Mouse (Mus musculus): ENCODE data around the gene Olfr887.

Olfr887 gene

GRCm38 (mm10) chr9:38083772-38084171, at the start of gene Olfr887:
TSS of gene Olfr887 (plus strand) at chr9:38084072.
- DNase-seq (ENCODE audit: low spot score in 2 of 2), result no peak

- no peak for DNase-seq (ENCODE audit: low spot score in 2 of 2)
Measured at GRCm38 (mm10) chr9:38046255-38046654, 37.6 kb upstream of the Olfr887 start, which contains the start of gene Olfr884. TSS of gene Olfr884 (plus strand) at chr9:38046555.

- no peak for DNase-seq (ENCODE audit: low spot score in 2 of 2)
Measured at GRCm38 (mm10) chr9:38061022-38061421, 22.9 kb upstream of the Olfr887 start, which contains the start of gene Olfr885. TSS of gene Olfr885 (plus strand) at chr9:38061322.

DNA sequence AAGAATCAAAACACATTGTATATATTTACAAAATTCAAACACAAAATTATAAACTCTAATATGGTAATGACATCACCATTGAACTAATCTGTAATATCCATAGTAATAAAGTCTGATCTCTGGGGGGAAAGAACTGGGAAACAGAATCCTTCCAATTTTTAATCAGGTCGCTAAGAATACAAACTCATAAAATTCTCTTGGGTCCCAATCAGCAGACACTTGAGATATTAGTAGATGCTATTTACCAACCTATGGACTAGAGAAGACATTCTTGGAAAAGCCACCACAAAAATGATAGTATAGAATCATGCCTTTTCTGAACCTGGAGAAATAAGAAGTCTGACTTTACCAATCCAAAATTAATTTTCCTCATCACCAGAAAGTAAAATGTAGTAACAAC, 24.0 kb downstream of the Olfr887 start, which contains the start of gene Olfr888:
Olfr888 (plus strand) TSS at position 301 of the 400 bp plus-strand sequence.
- no peak for DNase-seq (ENCODE audit: low spot score in 2 of 2)

- no peak for DNase-seq (ENCODE audit: low spot score in 2 of 2)
Measured at GRCm38 (mm10) chr9:38114898-38115297, 31.0 kb downstream of the Olfr887 start, which contains the start of gene Olfr889. TSS of gene Olfr889 (plus strand) at chr9:38115198.
